Mouse (Mus musculus): ENCODE measurements around the gene Msrb3.

The Msrb3 gene

GRCm38 (mm10) chr10:120744441-120745137, 154.3 kb downstream of the Msrb3 start:
- DNase-seq, result no peak

GRCm38 (mm10) chr10:120736508-120737069, 162.3 kb downstream of the Msrb3 start:
- DNase-seq, result no peak

GRCm38 (mm10) chr10:120735722-120736507, 163.0 kb downstream of the Msrb3 start:
- DNase-seq, result no peak

GRCm38 (mm10) chr10:120734364-120734763, 164.5 kb downstream of the Msrb3 start:
- no peak for DNase-seq

All from cerebellum, adult 11 months (tissue).